Mouse (Mus musculus) cortical plate, adult 2 months (tissue): ENCODE data around the gene Tmem243.

ENCODE experiments used
- CTCF ChIP-seq: fragments of 200-500 bp; IDR thresholded peaks from 2 replicates; pipeline ENCODE4 v1.5.1; 2011; ENCODE audit warnings: mild to moderate bottlenecking, control low read depth, low read length; ENCODE audit not compliant: insufficient read depth; ENCODE audit errors: extremely low read depth
- POLR2A ChIP-seq: fragments of 200-500 bp; IDR thresholded peaks from 2 replicates; pipeline ENCODE4 v1.6.1; 2011; ENCODE audit warnings: mild to moderate bottlenecking, low read length, control low read depth; ENCODE audit not compliant: insufficient read depth; ENCODE audit errors: extremely low read depth

- TF ChIP-seq POLR2A (no peak), CTCF (no peak)
Measured at GRCm38 (mm10) chr5:9124134-9124533, 23.7 kb downstream of the Tmem243 start.
